Mouse (Mus musculus): ENCODE results near the gene Pcgf2.

- no peak for TF ChIP-seq TCF12 (IDR thresholded peaks at IDR 0.05; ENCODE audit: insufficient read depth, poor library complexity, severe bottlenecking)
- no peak for TF ChIP-seq USF1 (IDR thresholded peaks at IDR 0.05; ENCODE audit: low read depth)
Measured at GRCm38 (mm10) chr11:97678301-97678700, 22.0 kb downstream of the Pcgf2 start.

Measured in myocyte (in vitro differentiated cells).